Mouse (Mus musculus) midbrain, embryonic 16.5 days (tissue): ENCODE measurements around the gene Parm1. TPM values are rescaled to one million over a fixed set of nuclear protein-coding genes. Genes with fewer than 3 reads are reported as not detected.

ENCODE experiments used
- ATAC-seq: fragments of 200-750 bp; cut with Nextera tagmentation; 2 replicates; pipeline ENCODE4 v1.8.0; 2017; ENCODE audit warnings: moderate TSS enrichment
- H3K27ac ChIP-seq: fragments of 300-500 bp; sonication (generic); 2 replicates; pipeline ENCODE4 v1.5.1; 2014; ENCODE audit warnings: mild to moderate bottlenecking, low read length, mixed read lengths
- H3K27me3 ChIP-seq: fragments of 300-500 bp; sonication (generic); 2 replicates; pipeline ENCODE4 v1.6.1; 2014; ENCODE audit warnings: low read depth, low read length, mixed read lengths; ENCODE audit not compliant: control insufficient read depth, insufficient read depth
- H3K36me3 ChIP-seq: fragments of 300-500 bp; sonication (generic); 2 replicates; pipeline ENCODE4 v1.6.1; 2014; ENCODE audit warnings: mild to moderate bottlenecking, low read length, moderate library complexity, mixed read lengths; ENCODE audit not compliant: control insufficient read depth, insufficient read depth
- H3K4me1 ChIP-seq: fragments of 300-500 bp; sonication (generic); 2 replicates; pipeline ENCODE4 v1.6.1; 2014; ENCODE audit warnings: mild to moderate bottlenecking, low read length, mixed read lengths; ENCODE audit not compliant: control insufficient read depth, insufficient read depth
- H3K4me2 ChIP-seq: fragments of 300-500 bp; sonication (generic); 2 replicates; pipeline ENCODE4 v1.6.1; 2014; ENCODE audit warnings: mild to moderate bottlenecking, low read length, mixed read lengths
- H3K4me3 ChIP-seq: fragments of 300-500 bp; sonication (generic); 2 replicates; pipeline ENCODE4 v1.5.1; 2014; ENCODE audit warnings: low read depth, mild to moderate bottlenecking, low read length, moderate library complexity, mixed read lengths
- H3K9ac ChIP-seq: fragments of 300-500 bp; sonication (generic); 2 replicates; pipeline ENCODE4 v1.6.1; 2014; ENCODE audit warnings: low read depth, low read length, mixed read lengths
- H3K9me3 ChIP-seq: fragments of 300-500 bp; sonication (generic); replicated peaks from 2 replicates; pipeline ENCODE4 v1.6.1; 2014; ENCODE audit warnings: mild to moderate bottlenecking, low read length, mixed read lengths; ENCODE audit not compliant: control insufficient read depth, poor library complexity, severe bottlenecking
- WGBS: fragments of 180-500 bp; shearing (Covaris S2); extraction: QIAGEN DNeasy Blood & Tissue Kit; methylation state at CpG from one replicate; pipeline ENCODE4 v1.1.7; 2014; 5-methylcytosine and 5-hydroxymethylcytosine counted together
- polyA plus RNA-seq: library from polyadenylated mRNA; unstranded; fragments of >200 nt; fragmentation: Nextera tagmentation; extraction: Ambion mirVana; gene quantifications from 2 replicates; pipeline ENCODE4 v1.2.1, GENCODE M21; 2015

Parm1 gene
- polyA plus RNA-seq, 1 experiment from 2014 or later: 6.7 TPM

DNA sequence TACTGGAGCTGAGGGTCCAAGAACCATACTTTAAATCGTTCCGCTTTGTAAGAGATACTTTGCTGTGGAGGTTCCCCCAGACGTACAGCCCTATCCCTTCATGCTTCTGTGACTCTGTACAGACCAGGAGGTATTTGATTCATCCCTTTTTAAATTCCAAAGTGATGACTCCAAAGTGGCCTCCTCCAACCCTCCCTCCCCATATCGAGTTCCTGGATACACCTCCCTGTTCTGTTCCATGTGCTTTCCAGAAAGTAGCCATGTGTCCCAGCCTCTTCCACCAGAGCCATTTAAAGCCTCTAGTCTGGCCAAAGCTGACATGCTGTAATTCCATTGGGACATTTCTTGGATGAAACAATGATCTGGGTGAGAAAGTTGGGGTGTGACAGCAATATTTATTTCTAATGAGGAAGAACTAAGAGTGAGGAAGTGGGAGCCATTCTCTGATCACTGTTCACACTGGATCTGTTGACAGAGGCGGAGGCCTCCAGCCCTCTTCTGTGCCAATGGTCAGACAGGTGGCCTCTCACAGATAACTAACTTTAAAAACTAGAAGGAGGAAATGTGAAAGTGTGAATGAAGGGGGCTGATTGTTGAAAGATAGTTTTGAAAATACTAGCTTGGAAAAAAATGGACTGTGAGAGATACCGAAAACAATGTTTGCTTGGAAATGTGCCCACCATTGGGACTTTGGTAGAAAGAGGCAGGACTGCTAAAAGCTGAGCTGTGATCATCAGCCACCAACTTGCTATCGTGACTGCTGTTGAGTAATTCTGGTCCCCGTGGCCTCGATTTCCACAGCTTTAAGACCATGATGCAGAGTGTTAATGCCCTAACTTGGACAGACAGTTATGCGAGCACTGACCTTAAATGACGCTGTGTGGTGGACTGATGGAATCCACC, 100.2 kb downstream of the Parm1 start:
- no peaks in the 10 kb centered on the region for H3K36me3 ChIP-seq
- no peaks in the 10 kb centered on the region for H3K27me3 ChIP-seq
- H3K9ac ChIP-seq: no peak overlapping the region
- H3K27ac ChIP-seq: no peak overlapping the region
- H3K4me1 ChIP-seq: no peaks in the 10 kb centered on the region
- no peak overlapping the region for H3K4me3 ChIP-seq
- no peak overlapping the region for H3K4me2 ChIP-seq
- WGBS: 85% methylated on average over 11 of the region's 11 CpGs
- ATAC-seq: no peak
- no peaks in the 10 kb centered on the region for H3K9me3 ChIP-seq

DNA sequence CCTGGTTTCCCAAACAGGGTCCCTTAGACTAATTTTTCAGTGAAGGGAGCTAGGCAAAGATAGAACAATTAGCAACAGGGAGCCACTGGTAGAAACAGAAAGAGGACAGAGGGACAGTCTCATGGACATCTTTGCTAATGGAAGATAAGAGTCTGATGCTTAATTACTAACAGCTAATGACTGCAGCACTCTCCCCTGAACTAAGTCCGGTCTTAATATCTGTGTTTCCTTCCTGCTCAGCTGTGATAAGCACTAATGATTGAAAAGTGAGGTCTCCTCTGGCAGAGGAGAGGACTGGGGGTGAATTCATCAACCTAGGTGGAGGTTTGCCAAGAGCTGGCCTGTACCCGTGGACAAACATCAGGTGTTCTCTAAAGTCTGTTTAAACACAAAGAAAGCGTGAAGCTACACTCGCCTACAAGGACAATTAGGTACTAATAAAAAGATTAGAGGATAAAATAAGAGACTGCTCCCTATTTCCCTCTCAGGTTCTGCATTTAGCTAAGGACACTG, 101.3 kb downstream of the Parm1 start:
- H3K4me1 ChIP-seq: no peaks in the 10 kb centered on the region

DNA sequence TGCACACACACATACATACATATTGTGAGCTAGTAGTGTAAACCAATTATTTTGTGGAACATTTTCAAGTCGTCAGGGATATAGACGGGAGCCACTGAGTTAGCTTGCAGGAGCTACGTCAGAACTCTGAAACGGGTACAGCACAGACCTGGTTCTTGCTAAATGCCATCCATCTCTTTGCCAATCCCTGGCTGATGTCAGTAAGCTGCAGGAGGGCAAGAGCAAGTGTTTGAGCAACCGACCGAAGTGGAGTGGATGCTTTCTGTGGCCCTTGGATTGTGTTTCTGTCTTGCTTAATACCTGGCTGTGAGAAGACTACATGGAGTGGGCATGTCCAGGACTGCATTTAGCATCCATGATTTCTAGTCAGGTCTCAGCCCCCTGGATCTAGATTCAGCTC, 103.8 kb downstream of the Parm1 start:
- Histone ChIP-seq H3K4me3 (no peak overlapping the region), H3K9me3 (no peaks in the 10 kb centered on the region), H3K9ac (no peak overlapping the region), H3K27me3 (no peaks in the 10 kb centered on the region), H3K4me1 (no peaks in the 10 kb centered on the region), H3K36me3 (no peaks in the 10 kb centered on the region), H3K4me2 (no peak overlapping the region), H3K27ac (no peak overlapping the region)
- no peak for ATAC-seq
- 93% methylated on average over 6 of the region's 6 CpGs for WGBS

More for the DNA sequence above, 101.3 kb downstream of the Parm1 start:
- no peak overlapping the region for H3K9ac ChIP-seq
- 61% methylated on average over 4 of the region's 4 CpGs for WGBS
- H3K4me3 ChIP-seq: no peak overlapping the region
- H3K27me3 ChIP-seq: no peaks in the 10 kb centered on the region
- H3K36me3 ChIP-seq: no peaks in the 10 kb centered on the region
- H3K27ac ChIP-seq: no peak overlapping the region
- ATAC-seq: no peak
- H3K4me2 ChIP-seq: no peak overlapping the region
- no peaks in the 10 kb centered on the region for H3K9me3 ChIP-seq

DNA sequence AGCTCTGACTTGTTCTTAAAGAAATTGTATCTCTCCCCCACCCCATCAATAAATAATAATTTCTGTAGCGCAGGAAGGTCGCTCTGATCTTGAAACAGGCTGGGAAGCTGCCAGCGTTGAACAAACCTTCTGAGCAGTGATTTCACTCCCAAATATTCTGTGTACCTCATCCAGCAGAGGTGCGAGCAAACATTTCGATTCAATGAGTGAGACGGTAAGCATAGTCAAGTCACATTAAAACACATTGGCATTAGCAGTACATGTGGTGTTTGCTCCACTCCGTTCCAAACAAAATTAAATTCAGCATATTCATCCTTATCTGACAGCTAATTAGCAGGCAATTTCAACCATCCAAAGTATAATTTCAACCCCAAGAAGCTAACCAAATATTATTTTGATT, 109.4 kb downstream of the Parm1 start:
- WGBS: 93% methylated on average over 7 of the region's 7 CpGs
- ATAC-seq: no peak

DNA sequence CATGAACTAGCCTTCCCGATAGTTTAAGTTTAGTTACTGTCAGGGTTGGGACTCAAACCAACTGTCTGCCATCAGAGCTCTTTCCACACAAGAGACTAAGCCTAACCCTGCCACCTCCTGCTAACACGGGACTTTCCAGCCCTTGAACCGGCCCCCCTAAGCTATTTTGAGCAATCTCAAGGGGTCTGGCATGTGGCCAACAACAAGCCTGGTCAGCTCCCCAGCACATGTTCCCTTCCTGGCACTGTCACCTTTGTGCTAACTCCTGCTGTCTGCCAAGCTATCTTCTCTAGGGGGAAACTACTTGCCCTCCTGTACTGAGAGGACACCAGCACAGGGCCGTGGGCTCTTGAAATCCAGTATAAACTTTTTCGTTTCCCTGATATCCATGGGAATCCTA, 112.1 kb downstream of the Parm1 start:
- no peak overlapping the region for H3K4me3 ChIP-seq
- H3K36me3 ChIP-seq: no peaks in the 10 kb centered on the region
- H3K4me2 ChIP-seq: no peak overlapping the region
- H3K4me1 ChIP-seq: no peaks in the 10 kb centered on the region
- no peak overlapping the region for H3K9ac ChIP-seq
- H3K9me3 ChIP-seq: no peaks in the 10 kb centered on the region
- no peak overlapping the region for H3K27ac ChIP-seq
- no peak for ATAC-seq
- H3K27me3 ChIP-seq: no peaks in the 10 kb centered on the region
- WGBS: 68% methylated on average over 5 of the region's 5 CpGs

More for the DNA sequence above, 109.4 kb downstream of the Parm1 start:
- Histone ChIP-seq H3K4me1 (no peaks in the 10 kb centered on the region), H3K9me3 (no peaks in the 10 kb centered on the region), H3K4me2 (no peak overlapping the region), H3K36me3 (no peaks in the 10 kb centered on the region), H3K4me3 (no peak overlapping the region), H3K9ac (no peak overlapping the region), H3K27me3 (no peaks in the 10 kb centered on the region), H3K27ac (no peak overlapping the region)

DNA sequence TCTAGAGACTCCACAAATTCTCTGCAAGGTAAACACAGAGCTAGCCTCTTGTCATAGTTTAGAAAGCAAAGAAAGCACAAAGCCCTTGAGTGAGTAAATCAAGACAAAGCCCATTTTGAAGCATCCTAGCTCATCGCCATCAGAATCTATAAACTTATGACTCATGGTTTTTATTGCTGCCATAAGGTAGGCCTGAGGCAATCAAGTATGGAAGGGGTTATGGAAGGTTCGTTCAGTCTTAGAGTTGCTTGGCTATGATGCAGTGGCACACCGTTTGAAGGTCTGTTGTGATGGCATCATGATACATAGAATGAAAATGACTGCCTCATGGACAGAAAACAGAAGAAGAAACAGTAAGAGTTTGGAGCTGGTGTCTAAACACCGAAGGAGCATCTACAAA, 133.9 kb downstream of the Parm1 start:
- H3K36me3 ChIP-seq: no peaks in the 10 kb centered on the region
- no peaks in the 10 kb centered on the region for H3K4me1 ChIP-seq
- H3K27ac ChIP-seq: no peak overlapping the region
- no peaks in the 10 kb centered on the region for H3K9me3 ChIP-seq
- no peak overlapping the region for H3K4me2 ChIP-seq
- ATAC-seq: no peak
- H3K9ac ChIP-seq: no peak overlapping the region
- no peaks in the 10 kb centered on the region for H3K27me3 ChIP-seq
- no peak overlapping the region for H3K4me3 ChIP-seq
- 96% methylated on average over 4 of the region's 4 CpGs for WGBS

DNA sequence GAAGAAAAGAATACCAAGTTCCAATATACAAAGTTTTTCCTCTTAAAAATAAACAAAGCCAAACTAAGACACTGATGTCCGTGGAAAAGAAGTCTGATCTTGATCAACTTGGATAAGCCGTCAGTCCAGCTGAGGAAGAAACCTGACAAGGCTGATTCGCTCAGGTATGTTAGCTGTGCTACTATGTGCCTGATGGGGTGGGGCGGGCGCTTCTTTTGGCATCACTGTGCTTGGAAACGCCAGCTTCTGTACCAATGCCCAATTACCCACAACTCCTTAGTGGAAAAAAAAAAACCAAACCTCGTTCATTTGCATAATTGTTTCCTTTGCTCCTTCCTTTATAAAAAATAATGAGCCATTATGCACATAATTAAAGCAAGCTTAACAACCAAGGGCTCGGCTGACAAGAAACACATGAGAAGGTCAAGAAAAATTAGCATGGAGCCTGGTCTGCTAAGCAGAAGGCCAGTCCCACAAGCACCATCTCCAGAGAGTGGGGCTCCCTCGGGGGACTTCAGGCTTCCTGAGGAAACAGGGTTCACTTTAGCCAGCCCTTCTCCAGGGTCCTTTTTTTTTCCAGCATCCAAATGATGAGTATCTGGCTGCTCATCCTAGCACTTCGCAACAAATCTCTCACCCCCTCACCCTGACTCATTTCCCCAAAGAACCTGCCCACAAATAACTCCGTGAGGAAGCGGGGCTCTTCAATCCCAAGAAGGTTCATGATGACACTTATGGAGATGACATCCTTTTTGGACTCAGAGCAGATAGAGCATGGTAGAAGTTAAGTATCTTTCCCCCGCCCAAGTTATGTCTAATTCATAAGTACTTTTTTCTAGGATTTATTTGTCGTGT, 135.9 kb downstream of the Parm1 start:
- Histone ChIP-seq H3K27me3 (no peaks in the 10 kb centered on the region), H3K9ac (no peak overlapping the region), H3K4me1 (no peaks in the 10 kb centered on the region), H3K36me3 (no peaks in the 10 kb centered on the region), H3K27ac (no peak overlapping the region), H3K9me3 (no peaks in the 10 kb centered on the region), H3K4me2 (no peak overlapping the region), H3K4me3 (no peak overlapping the region)
- 80% methylated on average over 14 of the region's 14 CpGs for WGBS
- ATAC-seq: no peak

DNA sequence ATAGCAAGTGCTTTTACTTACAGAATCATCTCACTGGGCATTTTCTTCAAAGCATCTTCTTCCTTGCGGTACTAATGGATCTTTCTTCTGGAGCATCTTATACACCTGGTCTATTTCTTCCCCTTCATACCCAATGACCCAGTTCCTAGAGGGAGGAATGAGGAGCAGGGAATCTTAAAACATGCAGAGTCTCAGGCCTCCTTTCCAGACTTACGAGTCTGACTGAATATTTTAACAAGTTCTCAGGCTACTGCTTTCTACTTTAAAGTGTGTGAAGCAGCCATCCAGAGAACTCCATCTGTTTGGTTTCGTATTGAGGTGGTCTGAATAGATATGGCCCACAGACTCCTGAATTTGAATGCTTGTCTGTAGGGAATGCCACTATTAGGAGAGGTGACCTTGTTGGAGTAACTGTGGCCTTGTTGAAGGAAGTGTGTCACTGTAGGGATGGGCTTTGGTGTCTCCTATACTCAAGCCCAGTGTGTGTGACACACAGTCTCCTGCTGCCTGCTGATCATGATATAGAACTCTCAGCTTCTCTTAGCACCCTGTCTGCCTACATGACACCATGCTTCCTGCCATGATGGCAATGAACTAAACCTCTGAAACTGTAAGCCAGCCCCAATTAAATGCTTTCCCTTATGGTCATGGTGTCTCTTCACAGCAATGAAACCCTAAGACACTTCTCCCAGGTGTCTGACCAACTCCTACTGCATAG, 137.1 kb downstream of the Parm1 start:
- H3K4me3 ChIP-seq: no peak overlapping the region
- H3K27me3 ChIP-seq: no peaks in the 10 kb centered on the region
- no peak overlapping the region for H3K27ac ChIP-seq
- ATAC-seq: no peak
- no peaks in the 10 kb centered on the region for H3K4me1 ChIP-seq
- H3K9me3 ChIP-seq: no peaks in the 10 kb centered on the region
- H3K9ac ChIP-seq: no peak overlapping the region
- 83% methylated on average over 3 of the region's 3 CpGs for WGBS
- no peaks in the 10 kb centered on the region for H3K36me3 ChIP-seq
- H3K4me2 ChIP-seq: no peak overlapping the region
